Mouse (Mus musculus): ENCODE results near the gene Sfxn2. TPM values are rescaled to one million over a fixed set of nuclear protein-coding genes. Genes with fewer than 3 reads are reported as not detected.
A peak's percentile ranks its signal among the peaks of the same experiment; 100 is the strongest.
"Not testable (repeated sequence)": the region's sequence is repeated elsewhere in the genome, so short reads cannot be mapped to it uniquely, and the experiment has no call there.

The Sfxn2 gene
- total RNA-seq, 2 experiments from 2014 or later: 8.1 to 8.3 TPM

GRCm38 (mm10) chr19:46537357-46537756, 35.8 kb upstream of the Sfxn2 start:
- DNase-seq (ENCODE audit: low spot score in 2 of 2): no peak

- no peak for DNase-seq (ENCODE audit: low spot score in 2 of 2)
Observed at GRCm38 (mm10) chr19:46538213-46538612, 35.0 kb upstream of the Sfxn2 start.

- DNase-seq (ENCODE audit: low spot score in 2 of 2): no peak
Observed at GRCm38 (mm10) chr19:46542750-46543149, 30.4 kb upstream of the Sfxn2 start.

GRCm38 (mm10) chr19:46547565-46547964, 25.6 kb upstream of the Sfxn2 start:
- DNase-seq (ENCODE audit: low spot score in 2 of 2): no peak

GRCm38 (mm10) chr19:46548110-46548509, 25.1 kb upstream of the Sfxn2 start:
- no peak for DNase-seq (ENCODE audit: low spot score in 2 of 2)

- DNase-seq (ENCODE audit: low spot score in 2 of 2): no peak
Observed at GRCm38 (mm10) chr19:46550385-46550784, 22.8 kb upstream of the Sfxn2 start.

GRCm38 (mm10) chr19:46552496-46552895, 20.7 kb upstream of the Sfxn2 start:
- DNase-seq (ENCODE audit: low spot score in 2 of 2): no peak

GRCm38 (mm10) chr19:46553541-46553955, 19.6 kb upstream of the Sfxn2 start:
- no peak for DNase-seq (ENCODE audit: low spot score in 2 of 2)

GRCm38 (mm10) chr19:46558009-46558408, 15.2 kb upstream of the Sfxn2 start:
- DNase-seq (ENCODE audit: low spot score in 2 of 2): no peak

- no peak for DNase-seq (ENCODE audit: low spot score in 2 of 2)
Observed at GRCm38 (mm10) chr19:46558631-46559030, 14.5 kb upstream of the Sfxn2 start.

- DNase-seq (ENCODE audit: low spot score in 2 of 2): peak; percentile 38 to 51
Observed at GRCm38 (mm10) chr19:46562132-46562531, 11.0 kb upstream of the Sfxn2 start.

GRCm38 (mm10) chr19:46562581-46563515, 10.3 kb upstream of the Sfxn2 start:
- no peak for DNase-seq (ENCODE audit: low spot score in 2 of 2)

GRCm38 (mm10) chr19:46563603-46564002, 9.6 kb upstream of the Sfxn2 start:
- DNase-seq (ENCODE audit: low spot score in 2 of 2): no peak

GRCm38 (mm10) chr19:46564043-46564462, 9.1 kb upstream of the Sfxn2 start:
- no peak for DNase-seq (ENCODE audit: low spot score in 2 of 2)

- not testable (repeated sequence) for DNase-seq (ENCODE audit: low spot score in 2 of 2)
Observed at GRCm38 (mm10) chr19:46571211-46571877, 1.8 kb upstream of the Sfxn2 start.

- no peak for DNase-seq (ENCODE audit: low spot score in 2 of 2)
Observed at GRCm38 (mm10) chr19:46571878-46572244, 1.3 kb upstream of the Sfxn2 start.

GRCm38 (mm10) chr19:46572548-46572947, 617 bp upstream of the Sfxn2 start:
- no peak for DNase-seq (ENCODE audit: low spot score in 2 of 2)

GRCm38 (mm10) chr19:46573990-46574389, 825 bp downstream of the Sfxn2 start:
- DNase-seq (ENCODE audit: low spot score in 2 of 2): no peak

GRCm38 (mm10) chr19:46575196-46575595, 2.0 kb downstream of the Sfxn2 start:
- no peak for DNase-seq (ENCODE audit: low spot score in 2 of 2)

- DNase-seq (ENCODE audit: low spot score in 2 of 2): peak; percentile 92 to 94
Observed at GRCm38 (mm10) chr19:46587823-46588508, 14.8 kb downstream of the Sfxn2 start.

- DNase-seq (ENCODE audit: low spot score in 2 of 2): no peak
Observed at GRCm38 (mm10) chr19:46591575-46591974, 18.4 kb downstream of the Sfxn2 start.

Data from adrenal gland, adult 18-20 months (tissue).